Mouse (Mus musculus): ENCODE results near the gene Fgfr1op. TPM values are rescaled to one million over a fixed set of nuclear protein-coding genes. Genes with fewer than 3 reads are reported as not detected.

The Fgfr1op gene
- polyA plus RNA-seq, 2 experiments, result 5.6 to 11.8 TPM

- Histone ChIP-seq H3K27ac (no peak overlapping the region), H3K9ac (replicated peaks) (no peak overlapping the region), H3K4me1 (replicated peaks; ENCODE audit: control insufficient read depth in 2 of 2, insufficient read depth in 2 of 2, low read length in 1 of 2) (no peaks in the 10 kb centered on the region), H3K4me2 (ENCODE audit: low read depth) (no peak overlapping the region), H3K9me3 (ENCODE audit: control insufficient read depth, low read length) (no peaks in the 10 kb centered on the region), H3K4me3 (ENCODE audit: insufficient read depth in 1 of 2, low read depth in 2 of 2, low read length in 2 of 2) (no peak overlapping the region), H3K36me3 (replicated peaks; ENCODE audit: control insufficient read depth, insufficient read depth, low read depth) (no peaks in the 10 kb centered on the region), H3K27me3 (ENCODE audit: control insufficient read depth, insufficient read depth, low read length) (no peaks in the 10 kb centered on the region)
- WGBS (ENCODE audit: insufficient replicate concordance), result 70% methylated on average over 2 of the region's 2 CpGs
- DNase-seq (ENCODE audit: low read depth in 3 of 3, low spot score in 3 of 3), result no peak
- TF ChIP-seq EP300 (IDR thresholded peaks at IDR 0.05; ENCODE audit: low read depth) (no peak), CTCF (IDR thresholded peaks at IDR 0.05; ENCODE audit: low read depth) (no peak)
- no peak for ATAC-seq (ENCODE audit: insufficient read depth)
Measured at GRCm38 (mm10) chr17:8225166-8225565, 59.9 kb downstream of the Fgfr1op start.

GRCm38 (mm10) chr17:8225746-8226145 lies 60.4 kb downstream of the Fgfr1op start:
- DNase-seq (ENCODE audit: low read depth in 3 of 3, low spot score in 3 of 3) (no peak), ATAC-seq (ENCODE audit: insufficient read depth) (no peak)
- Histone ChIP-seq H3K27ac (no peak overlapping the region), H3K4me3 (ENCODE audit: insufficient read depth in 1 of 2, low read depth in 2 of 2, low read length in 2 of 2) (no peak overlapping the region), H3K4me1 (replicated peaks; ENCODE audit: control insufficient read depth in 2 of 2, insufficient read depth in 2 of 2, low read length in 1 of 2) (no peaks in the 10 kb centered on the region), H3K4me2 (ENCODE audit: low read depth) (no peak overlapping the region), H3K9me3 (ENCODE audit: control insufficient read depth, low read length) (no peaks in the 10 kb centered on the region), H3K27me3 (ENCODE audit: control insufficient read depth, insufficient read depth, low read length) (no peaks in the 10 kb centered on the region), H3K36me3 (replicated peaks; ENCODE audit: control insufficient read depth, insufficient read depth, low read depth) (no peaks in the 10 kb centered on the region), H3K9ac (replicated peaks) (no peak overlapping the region)
- TF ChIP-seq EP300 (IDR thresholded peaks at IDR 0.05; ENCODE audit: low read depth), result no peak
- no peak for TF ChIP-seq CTCF (IDR thresholded peaks at IDR 0.05; ENCODE audit: low read depth)
- 52% methylated on average over 4 of the region's 4 CpGs for WGBS (ENCODE audit: insufficient replicate concordance)

GRCm38 (mm10) chr17:8228622-8229021 lies 63.3 kb downstream of the Fgfr1op start:
- H3K9ac ChIP-seq (replicated peaks), result no peak overlapping the region
- H3K27me3 ChIP-seq (ENCODE audit: control insufficient read depth, insufficient read depth, low read length), result no peaks in the 10 kb centered on the region
- H3K36me3 ChIP-seq (replicated peaks; ENCODE audit: control insufficient read depth, insufficient read depth, low read depth), result no peaks in the 10 kb centered on the region
- no peak for ATAC-seq (ENCODE audit: insufficient read depth)
- no peaks in the 10 kb centered on the region for H3K4me1 ChIP-seq (replicated peaks; ENCODE audit: control insufficient read depth in 2 of 2, insufficient read depth in 2 of 2, low read length in 1 of 2)
- no peak overlapping the region for H3K4me2 ChIP-seq (ENCODE audit: low read depth)
- TF ChIP-seq EP300 (IDR thresholded peaks at IDR 0.05; ENCODE audit: low read depth) (no peak), CTCF (IDR thresholded peaks at IDR 0.05; ENCODE audit: low read depth) (no peak)
- no peak overlapping the region for H3K4me3 ChIP-seq (ENCODE audit: insufficient read depth in 1 of 2, low read depth in 2 of 2, low read length in 2 of 2)
- 35% methylated on average over 9 of the region's 9 CpGs for WGBS (ENCODE audit: insufficient replicate concordance)
- no peak overlapping the region for H3K27ac ChIP-seq
- H3K9me3 ChIP-seq (ENCODE audit: control insufficient read depth, low read length), result no peaks in the 10 kb centered on the region
- no peak for DNase-seq (ENCODE audit: low read depth in 3 of 3, low spot score in 3 of 3)

GRCm38 (mm10) chr17:8229607-8230006 lies 64.3 kb downstream of the Fgfr1op start:
- no peaks in the 10 kb centered on the region for H3K4me1 ChIP-seq (replicated peaks; ENCODE audit: control insufficient read depth in 2 of 2, insufficient read depth in 2 of 2, low read length in 1 of 2)
- no peak overlapping the region for H3K9ac ChIP-seq (replicated peaks)
- no peak overlapping the region for H3K4me2 ChIP-seq (ENCODE audit: low read depth)
- H3K4me3 ChIP-seq (ENCODE audit: insufficient read depth in 1 of 2, low read depth in 2 of 2, low read length in 2 of 2), result no peak overlapping the region
- TF ChIP-seq EP300 (IDR thresholded peaks at IDR 0.05; ENCODE audit: low read depth), result no peak
- TF ChIP-seq CTCF (IDR thresholded peaks at IDR 0.05; ENCODE audit: low read depth), result no peak
- H3K9me3 ChIP-seq (ENCODE audit: control insufficient read depth, low read length), result no peaks in the 10 kb centered on the region
- no peaks in the 10 kb centered on the region for H3K27me3 ChIP-seq (ENCODE audit: control insufficient read depth, insufficient read depth, low read length)
- no peak for DNase-seq (ENCODE audit: low read depth in 3 of 3, low spot score in 3 of 3)
- no peaks in the 10 kb centered on the region for H3K36me3 ChIP-seq (replicated peaks; ENCODE audit: control insufficient read depth, insufficient read depth, low read depth)
- 65% methylated on average over 3 of the region's 3 CpGs for WGBS (ENCODE audit: insufficient replicate concordance)
- H3K27ac ChIP-seq, result no peak overlapping the region
- ATAC-seq (ENCODE audit: insufficient read depth), result no peak

- no peak overlapping the region for H3K4me3 ChIP-seq (ENCODE audit: insufficient read depth in 1 of 2, low read depth in 2 of 2, low read length in 2 of 2)
- H3K27ac ChIP-seq, result no peak overlapping the region
- no peaks in the 10 kb centered on the region for H3K36me3 ChIP-seq (replicated peaks; ENCODE audit: control insufficient read depth, insufficient read depth, low read depth)
- no peaks in the 10 kb centered on the region for H3K9me3 ChIP-seq (ENCODE audit: control insufficient read depth, low read length)
- no peaks in the 10 kb centered on the region for H3K4me1 ChIP-seq (replicated peaks; ENCODE audit: control insufficient read depth in 2 of 2, insufficient read depth in 2 of 2, low read length in 1 of 2)
- DNase-seq (ENCODE audit: low read depth in 3 of 3, low spot score in 3 of 3), result no peak
- no peak for ATAC-seq (ENCODE audit: insufficient read depth)
- H3K27me3 ChIP-seq (ENCODE audit: control insufficient read depth, insufficient read depth, low read length), result no peaks in the 10 kb centered on the region
- H3K9ac ChIP-seq (replicated peaks), result no peak overlapping the region
- H3K4me2 ChIP-seq (ENCODE audit: low read depth), result no peak overlapping the region
- WGBS (ENCODE audit: insufficient replicate concordance), result 44% methylated on average over 5 of the region's 5 CpGs
- no peak for TF ChIP-seq EP300 (IDR thresholded peaks at IDR 0.05; ENCODE audit: low read depth)
- no peak for TF ChIP-seq CTCF (IDR thresholded peaks at IDR 0.05; ENCODE audit: low read depth)
Measured at GRCm38 (mm10) chr17:8232089-8232488, 66.8 kb downstream of the Fgfr1op start.
